ENCODE assay signal across 23 mouse cellular contexts in genomic region chr13:16646056-16646455, GRCm38 (mm10).
DNase-seq lines count a peak whose midpoint lies in the region; ATAC-seq and TF ChIP-seq lines count a peak whose summit lies in the region.
"Had no signal": no experiment of that assay in that cellular context is flagged by ENCODE, and none has a peak within 500 bp of the region (broad histone marks: within the 10 kb centered on the region; RNA-seq: fewer than 3 reads in every experiment).

No protein-coding gene starts in this region.

- H3K9me3 ChIP-seq in forebrain, embryonic 15.5 days = no peaks in the 10 kb centered on the region
- H3K9me3 ChIP-seq in forebrain, embryonic 12.5 days = no peaks in the 10 kb centered on the region
- H3K9me3 ChIP-seq: embryonic facial prominence, embryonic 15.5 days; limb, embryonic 12.5 days; liver, embryonic 12.5 days; megakaryocyte, embryonic 14.5 days; neural tube, embryonic 15.5 days had no signal

- DNase-seq in brain, adult 2 months (ENCODE audit: low read depth, low spot score) = peak; percentile 70
- peak; percentile 78 for DNase-seq in brain, embryonic 14.5 days (ENCODE audit: low read depth)
- peak; percentile 11 to 31 for DNase-seq in layer of hippocampus, postnatal 10 days (ENCODE audit: low spot score in 2 of 2)
- DNase-seq in kidney, adult 9 months = no peak
- DNase-seq in adipocyte (ENCODE audit: low spot score) = no peak
- DNase-seq: adrenal gland, adult 8-10 months; cerebellum, postnatal 36 days; gastrocnemius, adult 2 months; heart, postnatal 10 days; kidney, adult 2 months; kidney, postnatal 14 days; lung, adult 2 months; right cerebral cortex, postnatal 25 days had no signal

- ATAC-seq in forebrain, embryonic 15.5 days (replicated peaks) = peak; percentile 53
- no peak for ATAC-seq in forebrain, embryonic 12.5 days (ENCODE audit: low FRiP score)
- ATAC-seq: inflammation-experienced regulatory T-cells, adult 6 months; liver, embryonic 12.5 days; midbrain, embryonic 16.5 days had no signal

- no peaks in the 10 kb centered on the region for H3K27me3 ChIP-seq in forebrain, embryonic 15.5 days
- H3K27me3 ChIP-seq in forebrain, embryonic 12.5 days = no peaks in the 10 kb centered on the region
- H3K27me3 ChIP-seq: embryonic facial prominence, embryonic 15.5 days; limb, embryonic 12.5 days; liver, embryonic 12.5 days; megakaryocyte, embryonic 14.5 days; neural tube, embryonic 15.5 days had no signal

- TF ChIP-seq POLR2A in brain, embryonic 14.5 days (IDR thresholded peaks at IDR 0.05; ENCODE audit: borderline replicate concordance, extremely low read depth, insufficient read depth, insufficient read length, poor library complexity, severe bottlenecking) = no peak

- TF ChIP-seq CTCF in brain, embryonic 14.5 days (IDR thresholded peaks at IDR 0.05; ENCODE audit: borderline replicate concordance, extremely low read depth, insufficient read depth, insufficient read length) = no peak

- no peak overlapping the region for H3K4me2 ChIP-seq in forebrain, embryonic 15.5 days (replicated peaks)
- H3K4me2 ChIP-seq in forebrain, embryonic 12.5 days = no peak overlapping the region
- H3K4me2 ChIP-seq: embryonic facial prominence, embryonic 15.5 days; heart, embryonic 11.5 days; limb, embryonic 12.5 days; liver, embryonic 12.5 days; neural tube, embryonic 15.5 days had no signal

- H3K27ac ChIP-seq in forebrain, embryonic 15.5 days (replicated peaks) = peak overlapping the region; percentile 83
- H3K27ac ChIP-seq in forebrain, embryonic 12.5 days = no peak overlapping the region
- H3K27ac ChIP-seq: embryonic facial prominence, embryonic 15.5 days; gastrocnemius, adult 2 months; limb, embryonic 12.5 days; liver, embryonic 12.5 days; neural tube, embryonic 15.5 days had no signal

- H3K9ac ChIP-seq in forebrain, embryonic 15.5 days (replicated peaks) = no peak overlapping the region
- H3K9ac ChIP-seq in forebrain, embryonic 12.5 days = no peak overlapping the region
- H3K9ac ChIP-seq: embryonic facial prominence, embryonic 15.5 days; limb, embryonic 12.5 days; liver, embryonic 12.5 days; neural tube, embryonic 15.5 days had no signal

- no peaks in the 10 kb centered on the region for H3K36me3 ChIP-seq in forebrain, embryonic 15.5 days
- H3K36me3 ChIP-seq in forebrain, embryonic 12.5 days (replicated peaks) = no peaks in the 10 kb centered on the region
- H3K36me3 ChIP-seq: embryonic facial prominence, embryonic 15.5 days; limb, embryonic 12.5 days; liver, embryonic 12.5 days; neural tube, embryonic 15.5 days had no signal

- H3K4me3 ChIP-seq in forebrain, embryonic 15.5 days = no peak overlapping the region
- no peak overlapping the region for H3K4me3 ChIP-seq in forebrain, embryonic 12.5 days (replicated peaks)
- H3K4me3 ChIP-seq: embryonic facial prominence, embryonic 15.5 days; gastrocnemius, adult 2 months; limb, embryonic 12.5 days; liver, embryonic 12.5 days; megakaryocyte, embryonic 14.5 days; neural tube, embryonic 15.5 days had no signal

- H3K4me1 ChIP-seq in forebrain, embryonic 15.5 days = peaks cover 28% of the 10 kb centered on the region
- H3K4me1 ChIP-seq in forebrain, embryonic 12.5 days = peaks cover 4% of the 10 kb centered on the region; the same call in 1 of the 2 replicates
- H3K4me1 ChIP-seq: limb, embryonic 12.5 days; liver, embryonic 12.5 days; megakaryocyte, embryonic 14.5 days; neural tube, embryonic 15.5 days had no signal

Comparison
In these comparisons a context has a peak if more than half of its experiments do, and no peak if none do; other contexts are left out.
1. DNase-seq: peak in brain, adult 2 months (single experiment), brain, embryonic 14.5 days (single experiment) and layer of hippocampus, postnatal 10 days (2 of 2); none in kidney, adult 9 months (single experiment) and adipocyte (single experiment).